Mouse (Mus musculus) lung, adult 2 months (tissue): ENCODE measurements around the gene Lmod2.

Experiments used
- CTCF ChIP-seq: fragments of 200-500 bp; IDR thresholded peaks from 2 replicates; pipeline ENCODE4 v1.5.1; 2011; ENCODE audit warnings: mild to moderate bottlenecking, low read length, control low read depth; ENCODE audit not compliant: insufficient read depth
- POLR2A ChIP-seq: fragments of 200-500 bp; IDR thresholded peaks from 2 replicates; pipeline ENCODE4 v1.6.1; 2011; ENCODE audit warnings: low read depth, mild to moderate bottlenecking, control low read depth, low read length, borderline replicate concordance; ENCODE audit errors: extremely low read depth

DNA sequence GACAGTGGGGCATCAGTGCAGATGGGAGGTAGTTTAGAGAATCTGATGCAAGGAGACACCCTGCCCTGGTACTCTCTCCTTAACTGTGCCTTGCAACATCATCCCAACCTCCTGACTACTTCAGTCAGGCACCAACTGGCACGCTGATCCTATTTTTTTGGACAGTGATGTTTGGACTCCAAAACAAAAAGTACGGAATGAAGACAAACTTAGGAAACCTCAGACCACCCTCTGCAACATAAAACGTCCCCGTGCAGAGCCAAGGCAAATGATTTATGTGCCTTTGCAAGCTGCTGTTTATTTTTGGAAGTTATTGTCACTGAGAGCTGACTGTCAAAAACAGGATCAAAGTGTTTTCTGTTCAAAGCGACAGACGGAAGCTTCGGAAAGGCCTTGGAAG, 45.5 kb upstream of the Lmod2 start:
- TF ChIP-seq POLR2A (no peak), CTCF (no peak)
